ENCODE assay signal across 12 mouse cellular contexts in genomic region chr14:8054310-8055102, GRCm38 (mm10). TPM values are rescaled to one million over a fixed set of nuclear protein-coding genes. Genes with fewer than 3 reads are reported as not detected.
DNase-seq lines count a peak whose midpoint lies in the region; ATAC-seq and TF ChIP-seq lines count a peak whose summit lies in the region.
"Had no signal": no experiment of that assay in that cellular context is flagged by ENCODE, and none has a peak within 500 bp of the region (broad histone marks: within the 10 kb centered on the region; RNA-seq: fewer than 3 reads in every experiment).

No protein-coding gene starts in this region.

- H3K36me3 ChIP-seq in hindbrain, embryonic 11.5 days (ENCODE audit: control insufficient read depth, insufficient read depth, low read length), result no peaks in the 10 kb centered on the region
- H3K36me3 ChIP-seq in hindbrain, embryonic 12.5 days, result peaks cover 18% of the 10 kb centered on the region; the same call in 1 of the 2 replicates
- no peaks in the 10 kb centered on the region for H3K36me3 ChIP-seq in ES-E14 (ENCODE audit: control insufficient read depth, insufficient read depth, low read length, poor library complexity, severe bottlenecking)
- no peaks in the 10 kb centered on the region for H3K36me3 ChIP-seq in intestine, embryonic 16.5 days (ENCODE audit: control insufficient read depth, insufficient read depth, low read length)
- peaks cover 20% of the 10 kb centered on the region; the same call in 1 of the 2 replicates for H3K36me3 ChIP-seq in midbrain, embryonic 16.5 days (ENCODE audit: control insufficient read depth, insufficient read depth, low read length)
- H3K36me3 ChIP-seq in neural tube, embryonic 15.5 days, result peaks cover 18% of the 10 kb centered on the region

- H3K9me3 ChIP-seq in hindbrain, embryonic 11.5 days (ENCODE audit: control insufficient read depth, low read length), result no peaks in the 10 kb centered on the region
- no peaks in the 10 kb centered on the region for H3K9me3 ChIP-seq in hindbrain, embryonic 12.5 days (replicated peaks)
- no peaks in the 10 kb centered on the region for H3K9me3 ChIP-seq in ES-E14 (ENCODE audit: control insufficient read depth, insufficient read depth, low read depth, low read length)
- no peaks in the 10 kb centered on the region for H3K9me3 ChIP-seq in intestine, embryonic 16.5 days (ENCODE audit: control insufficient read depth, low read length)
- no peaks in the 10 kb centered on the region for H3K9me3 ChIP-seq in midbrain, embryonic 16.5 days (replicated peaks; ENCODE audit: control insufficient read depth, low read length, poor library complexity, severe bottlenecking)
- H3K9me3 ChIP-seq in neural tube, embryonic 15.5 days (replicated peaks), result no peaks in the 10 kb centered on the region
- H3K9me3 ChIP-seq: heart, embryonic 13.5 days; neural tube, embryonic 13.5 days had no signal

- no peak for ATAC-seq in hindbrain, embryonic 11.5 days (ENCODE audit: low FRiP score)
- ATAC-seq in hindbrain, embryonic 12.5 days (ENCODE audit: low FRiP score), result no peak
- ATAC-seq in intestine, embryonic 16.5 days, result peak; percentile 78
- ATAC-seq in midbrain, embryonic 16.5 days, result 0 out of 2 replicates have a peak, but pooled peaks have one; percentile 48
- ATAC-seq in megakaryocyte progenitor cell, adult 5-6 weeks (replicated peaks; ENCODE audit: poor library complexity), result no peak
- ATAC-seq in neural tube, embryonic 15.5 days (ENCODE audit: low FRiP score), result no peak
- ATAC-seq: activated CD4-positive, CD25-positive, alpha-beta regulatory T cell, adult 4 months; inflammation-experienced regulatory T-cells, adult 6 months had no signal

- H3K27me3 ChIP-seq in hindbrain, embryonic 11.5 days (ENCODE audit: control insufficient read depth, insufficient read depth, low read length), result no peaks in the 10 kb centered on the region
- H3K27me3 ChIP-seq in hindbrain, embryonic 12.5 days, result no peaks in the 10 kb centered on the region
- H3K27me3 ChIP-seq in intestine, embryonic 16.5 days (replicated peaks; ENCODE audit: control insufficient read depth, insufficient read depth, low read length), result no peaks in the 10 kb centered on the region
- H3K27me3 ChIP-seq in midbrain, embryonic 16.5 days (ENCODE audit: control insufficient read depth, insufficient read depth, low read depth, low read length), result no peaks in the 10 kb centered on the region
- H3K27me3 ChIP-seq in neural tube, embryonic 15.5 days (replicated peaks), result no peaks in the 10 kb centered on the region
- H3K27me3 ChIP-seq: heart, embryonic 13.5 days; neural tube, embryonic 13.5 days had no signal

- 17% methylated on average over 17 of the region's 17 CpGs for WGBS in hindbrain, embryonic 11.5 days
- 22% methylated on average over 15 of the region's 17 CpGs for WGBS in hindbrain, embryonic 12.5 days
- 42% methylated on average over 17 of the region's 17 CpGs for WGBS in intestine, embryonic 16.5 days
- WGBS in midbrain, embryonic 16.5 days, result 24% methylated on average over 17 of the region's 17 CpGs
- WGBS in neural tube, embryonic 15.5 days, result 28% methylated on average over 17 of the region's 17 CpGs

- H3K9ac ChIP-seq in hindbrain, embryonic 11.5 days (ENCODE audit: low read depth, low read length), result no peak overlapping the region
- no peak overlapping the region for H3K9ac ChIP-seq in hindbrain, embryonic 12.5 days
- H3K9ac ChIP-seq in ES-E14 (ENCODE audit: insufficient read depth, low read depth, low read length, poor library complexity, severe bottlenecking), result peak overlapping the region; percentile 80
- no peak overlapping the region for H3K9ac ChIP-seq in intestine, embryonic 16.5 days (ENCODE audit: low read depth, low read length)
- H3K9ac ChIP-seq in midbrain, embryonic 16.5 days (ENCODE audit: low read depth, low read length), result no peak overlapping the region
- H3K9ac ChIP-seq in neural tube, embryonic 15.5 days (replicated peaks), result no peak overlapping the region
- H3K9ac ChIP-seq: heart, embryonic 13.5 days; neural tube, embryonic 13.5 days had no signal

- peak; percentile 15 for DNase-seq in hindbrain, embryonic 11.5 days (ENCODE audit: low spot score)
- DNase-seq in ES-E14 (ENCODE audit: low read depth, low spot score), result peak; percentile 92
- DNase-seq in thymus, postnatal 4 days, result no peak

- no peak overlapping the region for H3K4me2 ChIP-seq in hindbrain, embryonic 11.5 days (replicated peaks; ENCODE audit: low read depth, low read length)
- no peak overlapping the region for H3K4me2 ChIP-seq in hindbrain, embryonic 12.5 days (replicated peaks)
- H3K4me2 ChIP-seq in intestine, embryonic 16.5 days (ENCODE audit: low read depth, low read length), result no peak overlapping the region
- H3K4me2 ChIP-seq in midbrain, embryonic 16.5 days (ENCODE audit: low read length), result no peak overlapping the region
- H3K4me2 ChIP-seq in neural tube, embryonic 15.5 days, result no peak overlapping the region
- H3K4me2 ChIP-seq: heart, embryonic 13.5 days; neural tube, embryonic 13.5 days had no signal

- no peak overlapping the region for H3K27ac ChIP-seq in hindbrain, embryonic 11.5 days (ENCODE audit: low read depth, low read length)
- no peak overlapping the region for H3K27ac ChIP-seq in hindbrain, embryonic 12.5 days
- H3K27ac ChIP-seq in ES-E14 (ENCODE audit: insufficient read depth, low read depth, low read length, poor library complexity, severe bottlenecking), result peak overlapping the region; percentile 95
- H3K27ac ChIP-seq in intestine, embryonic 16.5 days (ENCODE audit: low read length), result no peak overlapping the region
- H3K27ac ChIP-seq in midbrain, embryonic 16.5 days (ENCODE audit: low read length), result no peak overlapping the region
- H3K27ac ChIP-seq in neural tube, embryonic 15.5 days (replicated peaks), result no peak overlapping the region
- H3K27ac ChIP-seq: heart, embryonic 13.5 days; neural tube, embryonic 13.5 days had no signal

- no peak overlapping the region for H3K4me3 ChIP-seq in hindbrain, embryonic 11.5 days (ENCODE audit: low read depth, low read length)
- H3K4me3 ChIP-seq in hindbrain, embryonic 12.5 days, result no peak overlapping the region
- peak overlapping the region; percentile 52 to 57 for H3K4me3 ChIP-seq in ES-E14 (ENCODE audit: insufficient read depth in 1 of 2, low read depth in 1 of 2, low read length in 2 of 2, poor library complexity in 1 of 2, severe bottlenecking in 1 of 2)
- no peak overlapping the region for H3K4me3 ChIP-seq in intestine, embryonic 16.5 days (ENCODE audit: low read length)
- no peak overlapping the region for H3K4me3 ChIP-seq in midbrain, embryonic 16.5 days (ENCODE audit: low read depth, low read length)
- H3K4me3 ChIP-seq in neural tube, embryonic 15.5 days (replicated peaks), result no peak overlapping the region
- H3K4me3 ChIP-seq: heart, embryonic 13.5 days; neural tube, embryonic 13.5 days had no signal

- no peaks in the 10 kb centered on the region for H3K4me1 ChIP-seq in hindbrain, embryonic 11.5 days (replicated peaks; ENCODE audit: control insufficient read depth, insufficient read depth, low read length)
- 0 out of 2 replicates have a peak, but pooled peaks cover 3% of the 10 kb centered on the region for H3K4me1 ChIP-seq in hindbrain, embryonic 12.5 days
- H3K4me1 ChIP-seq in ES-E14 (ENCODE audit: control insufficient read depth in 2 of 2, insufficient read depth in 2 of 2, low read length in 2 of 2, poor library complexity in 1 of 2), result peaks cover 9 to 25% of the 10 kb centered on the region in 2 experiments
- no peaks in the 10 kb centered on the region for H3K4me1 ChIP-seq in intestine, embryonic 16.5 days (ENCODE audit: control insufficient read depth, insufficient read depth, low read length)
- H3K4me1 ChIP-seq in midbrain, embryonic 16.5 days (ENCODE audit: control insufficient read depth, insufficient read depth, low read length), result no peaks in the 10 kb centered on the region
- no peaks in the 10 kb centered on the region for H3K4me1 ChIP-seq in neural tube, embryonic 15.5 days
- H3K4me1 ChIP-seq: heart, embryonic 13.5 days had no signal

- in situ Hi-C loops in ES-E14 (cut with MboI; ENCODE audit: low sequenced_read_pairs in 2 of 2, unreplicated experiment in 2 of 2), result no loop called here

TF ChIP-seq in ES-E14, 5 proteins besides CTCF, POLR2A, EP300 and RAD21:
- TF ChIP-seq ZNF384 (IDR thresholded peaks at IDR 0.05; ENCODE audit: low read depth, low read length) (peak; percentile 82), MAFK (IDR thresholded peaks at IDR 0.05; ENCODE audit: insufficient read depth, low read depth, low read length) (no peak)

RNA-seq across cellular contexts. Expression of gene Rpp14, which starts 25.7 kb away (rescaled TPM):
- polyA plus RNA-seq in hindbrain, embryonic 11.5 days (2014; fragmentation: Nextera tagmentation; extraction: Ambion mirVana), result 56.9 and 61.0 TPM in 2 replicates
- polyA plus RNA-seq in hindbrain, embryonic 12.5 days (2016; fragmentation: Nextera tagmentation; extraction: Ambion mirVana), result 45.4 and 47.5 TPM in 2 replicates
- total RNA-seq in ES-E14 (2012; rRNA removed), result 17.3 and 28.3 TPM in 2 replicates
- 44.2 and 54.9 TPM in 2 replicates for polyA plus RNA-seq in intestine, embryonic 16.5 days (2015; fragmentation: Nextera tagmentation; extraction: Ambion mirVana)
- 42.8 and 46.7 TPM in 2 replicates for polyA plus RNA-seq in midbrain, embryonic 16.5 days (2015; fragmentation: Nextera tagmentation; extraction: Ambion mirVana)
- 49.6 and 57.2 TPM in 2 replicates for total RNA-seq in megakaryocyte progenitor cell, adult 5-6 weeks (2015)
- total RNA-seq in megakaryocyte progenitor cell, adult 5-6 weeks (2017), result 67.5 and 78.5 TPM in 2 replicates
- 43.1 and 57.9 TPM in 2 replicates for polyA plus RNA-seq in neural tube, embryonic 15.5 days (2015; fragmentation: Nextera tagmentation; extraction: Ambion mirVana)

RNA-seq across cellular contexts. Expression of gene Pxk, which starts 43.5 kb away (rescaled TPM):
- 32.4 and 36.4 TPM in 2 replicates for polyA plus RNA-seq in hindbrain, embryonic 11.5 days (2014; fragmentation: Nextera tagmentation; extraction: Ambion mirVana)
- polyA plus RNA-seq in hindbrain, embryonic 12.5 days (2016; fragmentation: Nextera tagmentation; extraction: Ambion mirVana), result 43.0 and 46.7 TPM in 2 replicates
- total RNA-seq in ES-E14 (2012; rRNA removed), result 5.4 and 5.7 TPM in 2 replicates
- polyA plus RNA-seq in intestine, embryonic 16.5 days (2015; fragmentation: Nextera tagmentation; extraction: Ambion mirVana), result 40.4 and 44.3 TPM in 2 replicates
- 68.8 and 73.2 TPM in 2 replicates for polyA plus RNA-seq in midbrain, embryonic 16.5 days (2015; fragmentation: Nextera tagmentation; extraction: Ambion mirVana)
- total RNA-seq in megakaryocyte progenitor cell, adult 5-6 weeks (2015), result 34.7 and 47.1 TPM in 2 replicates
- 27.2 and 28.7 TPM in 2 replicates for total RNA-seq in megakaryocyte progenitor cell, adult 5-6 weeks (2017)
- 75.2 and 78.5 TPM in 2 replicates for polyA plus RNA-seq in neural tube, embryonic 15.5 days (2015; fragmentation: Nextera tagmentation; extraction: Ambion mirVana)

RNA-seq across cellular contexts. Expression of gene Abhd6, which starts 51.8 kb away (rescaled TPM):
- 15.3 and 16.1 TPM in 2 replicates for polyA plus RNA-seq in hindbrain, embryonic 11.5 days (2014; fragmentation: Nextera tagmentation; extraction: Ambion mirVana)
- 19.5 and 19.6 TPM in 2 replicates for polyA plus RNA-seq in hindbrain, embryonic 12.5 days (2016; fragmentation: Nextera tagmentation; extraction: Ambion mirVana)
- 11.7 and 15.4 TPM in 2 replicates for total RNA-seq in ES-E14 (2012; rRNA removed)
- polyA plus RNA-seq in intestine, embryonic 16.5 days (2015; fragmentation: Nextera tagmentation; extraction: Ambion mirVana), result 12.5 and 14.1 TPM in 2 replicates
- 42.8 and 42.9 TPM in 2 replicates for polyA plus RNA-seq in midbrain, embryonic 16.5 days (2015; fragmentation: Nextera tagmentation; extraction: Ambion mirVana)
- total RNA-seq in megakaryocyte progenitor cell, adult 5-6 weeks (2015), result 0.47 and 0.56 TPM in 2 replicates
- total RNA-seq in megakaryocyte progenitor cell, adult 5-6 weeks (2017), result 0.54 TPM in 2 replicates
- 39.4 and 40.1 TPM in 2 replicates for polyA plus RNA-seq in neural tube, embryonic 15.5 days (2015; fragmentation: Nextera tagmentation; extraction: Ambion mirVana)

Comparison
In these comparisons a context has a peak if more than half of its experiments do, and no peak if none do; other contexts are left out.
1. ATAC-seq: peak in intestine, embryonic 16.5 days (single experiment) and midbrain, embryonic 16.5 days (single experiment); none in hindbrain, embryonic 11.5 days (single experiment), hindbrain, embryonic 12.5 days (single experiment), megakaryocyte progenitor cell, adult 5-6 weeks (single experiment) and neural tube, embryonic 15.5 days (single experiment).
2. H3K4me3 ChIP-seq: peak in ES-E14 (2 of 2); none in hindbrain, embryonic 11.5 days (single experiment), hindbrain, embryonic 12.5 days (single experiment), intestine, embryonic 16.5 days (single experiment), midbrain, embryonic 16.5 days (single experiment) and neural tube, embryonic 15.5 days (single experiment).